27 mouse cellular contexts compared by ENCODE assay signal in the genomic region with DNA sequence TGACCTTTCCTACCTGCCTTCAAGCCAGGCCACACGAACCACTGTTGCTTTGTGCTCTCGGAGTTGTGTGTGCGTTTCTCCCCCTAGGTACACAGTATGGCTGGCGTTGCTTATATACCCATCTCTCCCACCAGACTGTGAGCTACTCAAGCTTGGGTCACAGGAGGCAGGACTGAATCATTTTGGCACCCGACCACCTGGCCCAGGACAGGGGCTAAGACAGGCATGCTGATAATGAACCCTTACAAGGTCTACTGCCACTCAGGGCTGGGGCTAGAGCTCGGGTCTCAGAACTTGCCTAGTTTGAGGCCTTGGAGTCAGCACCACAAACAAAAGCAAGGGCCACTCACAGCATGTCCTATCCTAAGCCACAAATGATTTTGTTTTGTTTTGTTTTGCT. TPM values are rescaled to one million over a fixed set of nuclear protein-coding genes. Genes with fewer than 3 reads are reported as not detected.
"Had no signal": no experiment of that assay in that cellular context is flagged by ENCODE, and none has a peak within 500 bp of the region (broad histone marks: within the 10 kb centered on the region; RNA-seq: fewer than 3 reads in every experiment).

No protein-coding gene starts in this region.

- DNase-seq: kidney, adult 18-20 months; kidney, adult 9 months; kidney, postnatal 14 days; kidney, postnatal 4 days; liver; lung, adult 18-20 months; lung, postnatal 10 days; lung, postnatal 36 days; midbrain, embryonic 14.5 days; right cerebral cortex, adult 18-20 months; right cerebral cortex, postnatal 14 days; right cerebral cortex, postnatal 4 days; thymus, adult 2 months; thymus, postnatal 25 days had no signal

- H3K27me3 ChIP-seq: limb, embryonic 13.5 days; liver, embryonic 12.5 days; liver, embryonic 15.5 days; lung, embryonic 15.5 days; megakaryocyte, embryonic 14.5 days had no signal

- H3K27ac ChIP-seq: liver, embryonic 12.5 days; liver, embryonic 15.5 days; lung, embryonic 15.5 days; stomach, postnatal 0 days had no signal

- H3K4me3 ChIP-seq: limb, embryonic 10.5 days; limb, embryonic 13.5 days; liver, embryonic 12.5 days; liver, embryonic 15.5 days; lung, embryonic 15.5 days; megakaryocyte, embryonic 14.5 days had no signal

- ATAC-seq: liver, embryonic 12.5 days had no signal

- H3K9me3 ChIP-seq: limb, embryonic 10.5 days; limb, embryonic 13.5 days; liver, embryonic 12.5 days; liver, embryonic 15.5 days; lung, embryonic 15.5 days; megakaryocyte, embryonic 14.5 days had no signal

- H3K4me1 ChIP-seq: liver, embryonic 15.5 days had no signal

- H3K9ac ChIP-seq: limb, embryonic 13.5 days; liver, embryonic 12.5 days; liver, embryonic 15.5 days; lung, embryonic 15.5 days had no signal

- H3K4me2 ChIP-seq: liver, embryonic 12.5 days; liver, embryonic 15.5 days; lung, embryonic 15.5 days; midbrain, embryonic 11.5 days had no signal

RNA-seq across cellular contexts. Expression of gene Fam83c, which starts 26.9 kb away (rescaled TPM):
- total RNA-seq: layer of hippocampus, adult 18-20 months; layer of hippocampus, postnatal 25 days; left cerebral cortex, adult 18-20 months; left cerebral cortex, postnatal 25 days; neutrophil, adult 5-6 weeks had no signal
